Mouse (Mus musculus): ENCODE results near the gene Qrich2. TPM values are rescaled to one million over a fixed set of nuclear protein-coding genes. Genes with fewer than 3 reads are reported as not detected.
A peak's percentile ranks its signal among the peaks of the same experiment; 100 is the strongest.

Gene Qrich2
- polyA plus RNA-seq, 1 experiment from 2014 or later, result 0.08 TPM

- no peak overlapping the region for H3K4me3 ChIP-seq (ENCODE audit: low read depth, low read length)
- 58% methylated on average over 5 of the region's 5 CpGs for WGBS
- no peak for ATAC-seq
- H3K4me1 ChIP-seq (ENCODE audit: control insufficient read depth, insufficient read depth, low read length), result no peaks in the 10 kb centered on the region
- no peak overlapping the region for H3K9ac ChIP-seq (ENCODE audit: low read depth, low read length)
- H3K27ac ChIP-seq (ENCODE audit: low read length), result no peak overlapping the region
- no peaks in the 10 kb centered on the region for H3K36me3 ChIP-seq (ENCODE audit: control insufficient read depth, insufficient read depth, low read length)
- no peak overlapping the region for H3K4me2 ChIP-seq (ENCODE audit: low read length)
- H3K9me3 ChIP-seq (replicated peaks; ENCODE audit: control insufficient read depth, low read length, poor library complexity, severe bottlenecking), result no peaks in the 10 kb centered on the region
- H3K27me3 ChIP-seq (ENCODE audit: control insufficient read depth, insufficient read depth, low read depth, low read length), result no peaks in the 10 kb centered on the region
Measured at GRCm38 (mm10) chr11:116463338-116463737, 2.7 kb downstream of the Qrich2 start.

GRCm38 (mm10) chr11:116459786-116460185 is 6.3 kb downstream of the Qrich2 start:
- Histone ChIP-seq H3K4me3 (ENCODE audit: low read depth, low read length) (no peak overlapping the region), H3K4me1 (ENCODE audit: control insufficient read depth, insufficient read depth, low read length) (no peaks in the 10 kb centered on the region), H3K27me3 (ENCODE audit: control insufficient read depth, insufficient read depth, low read depth, low read length) (no peaks in the 10 kb centered on the region), H3K9ac (ENCODE audit: low read depth, low read length) (no peak overlapping the region), H3K36me3 (ENCODE audit: control insufficient read depth, insufficient read depth, low read length) (no peaks in the 10 kb centered on the region), H3K27ac (ENCODE audit: low read length) (no peak overlapping the region), H3K9me3 (replicated peaks; ENCODE audit: control insufficient read depth, low read length, poor library complexity, severe bottlenecking) (no peaks in the 10 kb centered on the region), H3K4me2 (ENCODE audit: low read length) (no peak overlapping the region)
- WGBS, result 54% methylated on average over 4 of the region's 4 CpGs
- no peak for ATAC-seq

DNA sequence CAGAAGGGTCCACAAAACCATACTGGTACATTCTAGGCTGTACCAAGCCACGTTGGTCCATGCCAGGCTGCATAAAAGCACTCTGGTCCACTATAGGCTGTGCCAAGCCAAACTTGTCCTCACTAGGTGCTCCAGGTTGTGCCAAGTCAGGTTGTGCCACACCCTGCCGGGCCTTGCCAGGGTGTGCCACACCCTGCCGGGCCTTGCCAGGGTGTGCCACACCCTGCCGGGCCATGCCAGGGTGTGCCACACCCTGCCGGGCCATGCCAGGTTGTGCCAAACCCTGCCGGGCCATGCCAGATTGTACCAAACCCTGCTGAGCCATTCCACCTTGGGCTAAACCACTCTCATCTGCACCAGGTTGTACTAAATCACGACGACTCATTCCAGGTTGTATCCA is 9.8 kb downstream of the Qrich2 start:
- H3K4me1 ChIP-seq (ENCODE audit: control insufficient read depth, insufficient read depth, low read length), result no peaks in the 10 kb centered on the region
- ATAC-seq, result no peak
- no peak overlapping the region for H3K9ac ChIP-seq (ENCODE audit: low read depth, low read length)
- no peaks in the 10 kb centered on the region for H3K9me3 ChIP-seq (replicated peaks; ENCODE audit: control insufficient read depth, low read length, poor library complexity, severe bottlenecking)
- H3K4me3 ChIP-seq (ENCODE audit: low read depth, low read length), result no peak overlapping the region
- no peaks in the 10 kb centered on the region for H3K27me3 ChIP-seq (ENCODE audit: control insufficient read depth, insufficient read depth, low read depth, low read length)
- H3K36me3 ChIP-seq (ENCODE audit: control insufficient read depth, insufficient read depth, low read length), result no peaks in the 10 kb centered on the region
- H3K27ac ChIP-seq (ENCODE audit: low read length), result no peak overlapping the region
- 85% methylated on average over 8 of the region's 8 CpGs for WGBS
- H3K4me2 ChIP-seq (ENCODE audit: low read length), result no peak overlapping the region

DNA sequence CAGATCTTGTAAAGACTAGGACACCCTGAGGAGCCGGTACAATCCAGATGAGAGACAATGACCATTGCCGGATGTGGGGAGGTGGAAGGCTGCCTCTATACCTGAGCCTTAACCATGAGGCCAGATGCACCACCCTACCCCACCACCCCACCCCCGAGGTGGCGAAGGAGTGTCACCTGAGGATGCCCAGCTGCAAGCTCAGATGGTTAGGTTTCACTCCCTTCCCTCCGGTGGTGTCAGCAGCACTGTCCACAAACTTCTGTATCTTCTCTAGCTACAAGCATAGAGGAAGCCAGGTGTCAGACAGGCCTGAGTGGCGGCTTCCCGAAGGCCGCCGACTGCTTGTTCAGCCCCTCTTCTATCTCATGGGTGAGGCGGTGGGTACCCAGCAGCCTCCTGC is 12.2 kb downstream of the Qrich2 start:
- no peaks in the 10 kb centered on the region for H3K36me3 ChIP-seq (ENCODE audit: control insufficient read depth, insufficient read depth, low read length)
- H3K27me3 ChIP-seq (ENCODE audit: control insufficient read depth, insufficient read depth, low read depth, low read length), result no peaks in the 10 kb centered on the region
- no peak overlapping the region for H3K4me2 ChIP-seq (ENCODE audit: low read length)
- no peak overlapping the region for H3K9ac ChIP-seq (ENCODE audit: low read depth, low read length)
- H3K4me3 ChIP-seq (ENCODE audit: low read depth, low read length), result no peak overlapping the region
- WGBS, result 93% methylated on average over 10 of the region's 10 CpGs
- peaks cover 3% of the 10 kb centered on the region for H3K9me3 ChIP-seq (replicated peaks; ENCODE audit: control insufficient read depth, low read length, poor library complexity, severe bottlenecking)
- no peaks in the 10 kb centered on the region for H3K4me1 ChIP-seq (ENCODE audit: control insufficient read depth, insufficient read depth, low read length)
- ATAC-seq, result no peak
- no peak overlapping the region for H3K27ac ChIP-seq (ENCODE audit: low read length)

DNA sequence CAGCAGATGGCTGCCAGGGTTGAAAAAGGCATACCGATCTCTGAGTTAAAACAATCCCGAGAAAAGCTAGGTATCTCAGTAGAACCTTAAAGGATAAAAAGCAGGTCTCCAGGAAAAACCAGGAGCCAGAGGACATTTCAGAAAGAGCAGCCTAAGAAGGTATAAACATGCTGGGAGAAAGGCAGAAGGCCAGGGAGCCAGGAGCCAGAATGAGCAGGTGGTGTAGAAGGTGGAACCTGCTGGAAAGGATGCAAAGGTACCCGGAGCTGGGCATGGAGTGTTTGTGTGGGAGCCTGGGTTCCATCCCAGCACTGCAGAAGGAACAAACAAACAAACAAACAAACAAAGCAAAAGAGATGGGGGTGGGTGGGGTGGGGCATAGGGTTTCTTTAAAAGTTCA is 16.7 kb downstream of the Qrich2 start:
- no peak overlapping the region for H3K9ac ChIP-seq (ENCODE audit: low read depth, low read length)
- WGBS, result 99% methylated on average over 3 of the region's 3 CpGs
- no peak overlapping the region for H3K27ac ChIP-seq (ENCODE audit: low read length)
- H3K36me3 ChIP-seq (ENCODE audit: control insufficient read depth, insufficient read depth, low read length), result no peaks in the 10 kb centered on the region
- no peak overlapping the region for H3K4me2 ChIP-seq (ENCODE audit: low read length)
- no peak overlapping the region for H3K4me3 ChIP-seq (ENCODE audit: low read depth, low read length)
- 0 out of 2 replicates have a peak, but pooled peaks cover 2% of the 10 kb centered on the region for H3K4me1 ChIP-seq (ENCODE audit: control insufficient read depth, insufficient read depth, low read length)
- ATAC-seq, result no peak
- H3K9me3 ChIP-seq (replicated peaks; ENCODE audit: control insufficient read depth, low read length, poor library complexity, severe bottlenecking), result peaks cover 3% of the 10 kb centered on the region
- H3K27me3 ChIP-seq (ENCODE audit: control insufficient read depth, insufficient read depth, low read depth, low read length), result peaks cover 13% of the 10 kb centered on the region

DNA sequence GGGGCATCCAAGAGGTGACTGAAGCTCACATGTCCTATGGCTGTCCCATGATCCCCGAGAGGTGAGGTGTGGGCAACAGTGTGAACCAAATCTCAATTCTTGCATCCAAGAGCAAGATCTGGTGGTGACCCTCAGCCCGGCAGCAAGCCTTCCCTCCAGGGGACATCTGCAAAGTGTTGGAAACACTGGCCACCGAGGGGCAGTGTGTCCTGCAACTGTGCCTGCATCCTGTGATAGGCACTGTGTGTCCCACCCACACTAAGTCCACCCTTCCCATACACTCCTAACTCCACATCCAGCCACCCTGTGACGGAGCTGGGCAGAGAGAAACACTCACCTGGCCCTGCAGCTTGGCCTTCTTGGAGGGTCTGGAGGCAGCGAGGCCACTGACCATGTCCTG is 18.2 kb downstream of the Qrich2 start:
- H3K4me2 ChIP-seq (ENCODE audit: low read length), result no peak overlapping the region
- WGBS, result 65% methylated on average over 5 of the region's 5 CpGs
- H3K27me3 ChIP-seq (ENCODE audit: control insufficient read depth, insufficient read depth, low read depth, low read length), result peaks cover 13% of the 10 kb centered on the region
- no peak overlapping the region for H3K9ac ChIP-seq (ENCODE audit: low read depth, low read length)
- no peak overlapping the region for H3K4me3 ChIP-seq (ENCODE audit: low read depth, low read length)
- H3K36me3 ChIP-seq (ENCODE audit: control insufficient read depth, insufficient read depth, low read length), result no peaks in the 10 kb centered on the region
- H3K9me3 ChIP-seq (replicated peaks; ENCODE audit: control insufficient read depth, low read length, poor library complexity, severe bottlenecking), result peaks cover 3% of the 10 kb centered on the region
- no peak for ATAC-seq
- H3K27ac ChIP-seq (ENCODE audit: low read length), result no peak overlapping the region
- H3K4me1 ChIP-seq (ENCODE audit: control insufficient read depth, insufficient read depth, low read length), result 0 out of 2 replicates have a peak, but pooled peaks cover 2% of the 10 kb centered on the region

GRCm38 (mm10) chr11:116446308-116446887 is 19.6 kb downstream of the Qrich2 start:
- 17% methylated on average over 19 of the region's 19 CpGs for WGBS
- no peak overlapping the region for H3K4me3 ChIP-seq (ENCODE audit: low read depth, low read length)
- 0 out of 2 replicates have a peak overlapping the region, but pooled peaks have one; percentile 16 for H3K4me2 ChIP-seq (ENCODE audit: low read length)
- peak overlapping the region; percentile 50; the same call in 1 of the 2 replicates for H3K9ac ChIP-seq (ENCODE audit: low read depth, low read length)
- H3K36me3 ChIP-seq (ENCODE audit: control insufficient read depth, insufficient read depth, low read length), result no peaks in the 10 kb centered on the region
- no peak overlapping the region for H3K27ac ChIP-seq (ENCODE audit: low read length)
- ATAC-seq, result peak; percentile 57
- peaks cover 13% of the 10 kb centered on the region for H3K27me3 ChIP-seq (ENCODE audit: control insufficient read depth, insufficient read depth, low read depth, low read length)
- 0 out of 2 replicates have a peak, but pooled peaks cover 2% of the 10 kb centered on the region for H3K4me1 ChIP-seq (ENCODE audit: control insufficient read depth, insufficient read depth, low read length)
- H3K9me3 ChIP-seq (replicated peaks; ENCODE audit: control insufficient read depth, low read length, poor library complexity, severe bottlenecking), result peaks cover 3% of the 10 kb centered on the region

- H3K36me3 ChIP-seq (ENCODE audit: control insufficient read depth, insufficient read depth, low read length), result no peaks in the 10 kb centered on the region
- WGBS, result 30% methylated on average over 16 of the region's 16 CpGs
- H3K4me1 ChIP-seq (ENCODE audit: control insufficient read depth, insufficient read depth, low read length), result 0 out of 2 replicates have a peak, but pooled peaks cover 2% of the 10 kb centered on the region
- no peak overlapping the region for H3K9ac ChIP-seq (ENCODE audit: low read depth, low read length)
- H3K4me3 ChIP-seq (ENCODE audit: low read depth, low read length), result no peak overlapping the region
- H3K4me2 ChIP-seq (ENCODE audit: low read length), result no peak overlapping the region
- peaks cover 3% of the 10 kb centered on the region for H3K9me3 ChIP-seq (replicated peaks; ENCODE audit: control insufficient read depth, low read length, poor library complexity, severe bottlenecking)
- peaks cover 13% of the 10 kb centered on the region for H3K27me3 ChIP-seq (ENCODE audit: control insufficient read depth, insufficient read depth, low read depth, low read length)
- H3K27ac ChIP-seq (ENCODE audit: low read length), result no peak overlapping the region
- peak; percentile 52 for ATAC-seq
Measured at GRCm38 (mm10) chr11:116445596-116446307, 20.3 kb downstream of the Qrich2 start.

DNA sequence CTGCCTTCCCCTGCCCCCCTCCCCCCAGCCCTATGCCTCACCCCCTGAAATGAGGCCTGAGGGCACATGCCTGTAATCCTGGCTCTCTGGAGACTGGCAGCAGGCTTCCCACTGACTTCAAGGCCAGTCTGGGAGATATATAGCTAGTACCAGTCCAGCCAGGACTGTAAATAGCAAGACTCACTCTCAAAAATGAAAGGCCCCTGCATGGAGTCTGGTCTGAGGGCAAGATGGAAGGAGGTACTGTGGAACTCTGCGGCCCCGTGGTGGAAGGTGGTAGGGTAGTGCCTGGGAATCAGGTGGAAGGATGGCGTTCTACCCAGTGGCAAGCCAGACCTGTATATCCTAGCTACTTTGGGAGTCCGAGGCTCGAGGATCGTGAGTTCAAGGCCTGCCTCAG is 22.1 kb downstream of the Qrich2 start:
- H3K27me3 ChIP-seq (ENCODE audit: control insufficient read depth, insufficient read depth, low read depth, low read length), result peaks cover 13% of the 10 kb centered on the region
- no peaks in the 10 kb centered on the region for H3K9me3 ChIP-seq (replicated peaks; ENCODE audit: control insufficient read depth, low read length, poor library complexity, severe bottlenecking)
- H3K36me3 ChIP-seq (ENCODE audit: control insufficient read depth, insufficient read depth, low read length), result no peaks in the 10 kb centered on the region
- no peak overlapping the region for H3K4me2 ChIP-seq (ENCODE audit: low read length)
- 0 out of 2 replicates have a peak, but pooled peaks cover 2% of the 10 kb centered on the region for H3K4me1 ChIP-seq (ENCODE audit: control insufficient read depth, insufficient read depth, low read length)
- H3K9ac ChIP-seq (ENCODE audit: low read depth, low read length), result no peak overlapping the region
- 87% methylated on average over 6 of the region's 6 CpGs for WGBS
- H3K27ac ChIP-seq (ENCODE audit: low read length), result no peak overlapping the region
- ATAC-seq, result no peak
- H3K4me3 ChIP-seq (ENCODE audit: low read depth, low read length), result no peak overlapping the region
